Mouse (Mus musculus) cerebellum, adult 9-11 months (tissue): Measurements from ENCODE around the gene Pdhx.

Experiments used
- DNase-seq: peaks from one replicate; pipeline ENCODE4 v3.0.0; 2022

Gene Pdhx

DNA sequence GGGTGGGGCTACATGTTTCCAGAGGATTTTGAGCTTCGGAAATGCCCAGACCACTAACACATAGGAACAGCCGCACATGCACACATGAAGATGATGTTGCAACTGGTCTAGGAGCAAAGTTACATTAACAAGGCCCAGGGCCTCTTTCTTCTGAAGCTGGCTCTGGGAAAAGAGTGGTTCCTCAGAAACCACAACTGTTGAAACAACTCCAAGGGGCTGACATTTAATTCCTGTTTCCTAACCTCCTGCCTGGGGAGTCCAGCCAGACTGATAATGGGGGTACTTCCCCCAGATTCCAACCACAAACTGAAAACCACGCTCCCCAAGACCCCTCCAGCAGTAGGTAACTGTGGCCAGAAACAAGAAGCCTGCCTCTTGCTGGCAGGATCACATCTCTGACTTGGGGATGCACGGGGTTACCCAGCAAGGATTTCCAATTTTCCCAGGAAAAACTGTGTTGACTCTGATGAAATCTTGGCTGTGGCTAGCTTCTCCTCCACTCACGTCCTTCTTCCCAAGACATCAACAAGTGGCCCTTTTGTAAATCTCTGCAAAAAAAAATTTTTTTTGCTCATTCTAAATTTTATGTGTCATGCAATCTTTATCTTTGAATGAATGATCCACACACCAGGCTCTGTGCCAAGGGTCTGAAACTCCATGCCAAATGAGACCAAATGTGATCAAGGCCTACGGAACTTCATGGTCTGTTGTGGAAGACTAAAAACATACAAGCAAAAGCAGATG is 86.2 kb downstream of the Pdhx start:
- DNase-seq: no peak

DNA sequence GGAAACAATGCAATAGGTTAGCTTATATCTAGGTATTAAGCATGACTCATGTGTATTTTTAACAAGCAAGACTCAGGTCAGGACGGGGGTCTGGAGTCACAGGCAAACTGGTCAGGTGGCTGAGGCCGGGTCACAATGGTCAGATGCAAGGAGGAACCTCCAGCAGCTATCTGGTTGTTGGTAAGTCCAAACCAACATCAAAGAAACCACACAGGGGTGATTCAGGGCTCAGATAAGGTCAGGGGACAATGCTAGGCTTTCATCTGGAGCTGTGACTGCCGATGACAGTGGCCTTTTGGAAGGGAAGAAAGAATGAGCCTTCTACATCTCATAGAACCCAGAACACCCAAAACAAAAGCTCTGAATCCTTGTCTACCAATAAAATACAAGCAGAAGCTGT is 86.9 kb downstream of the Pdhx start:
- DNase-seq: no peak

DNA sequence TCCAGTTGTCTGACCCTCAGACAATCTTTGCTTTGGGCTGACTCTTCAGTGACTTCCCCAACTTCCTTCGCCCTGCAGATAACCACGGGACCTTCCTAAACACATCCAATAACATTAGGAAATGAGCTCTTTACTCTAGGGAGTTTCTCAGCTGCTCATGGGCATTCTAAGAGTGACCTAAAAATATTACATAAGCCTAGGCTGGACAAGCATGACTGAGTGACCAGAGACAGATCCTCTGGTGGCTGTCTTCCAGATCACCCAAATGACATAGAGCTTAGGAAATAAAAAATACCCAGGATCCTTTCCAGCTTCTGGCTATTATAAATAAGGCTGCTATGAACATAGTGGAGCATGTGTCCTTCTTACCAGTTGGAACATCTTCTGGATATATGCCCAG is 90.5 kb downstream of the Pdhx start:
- DNase-seq: no peak

DNA sequence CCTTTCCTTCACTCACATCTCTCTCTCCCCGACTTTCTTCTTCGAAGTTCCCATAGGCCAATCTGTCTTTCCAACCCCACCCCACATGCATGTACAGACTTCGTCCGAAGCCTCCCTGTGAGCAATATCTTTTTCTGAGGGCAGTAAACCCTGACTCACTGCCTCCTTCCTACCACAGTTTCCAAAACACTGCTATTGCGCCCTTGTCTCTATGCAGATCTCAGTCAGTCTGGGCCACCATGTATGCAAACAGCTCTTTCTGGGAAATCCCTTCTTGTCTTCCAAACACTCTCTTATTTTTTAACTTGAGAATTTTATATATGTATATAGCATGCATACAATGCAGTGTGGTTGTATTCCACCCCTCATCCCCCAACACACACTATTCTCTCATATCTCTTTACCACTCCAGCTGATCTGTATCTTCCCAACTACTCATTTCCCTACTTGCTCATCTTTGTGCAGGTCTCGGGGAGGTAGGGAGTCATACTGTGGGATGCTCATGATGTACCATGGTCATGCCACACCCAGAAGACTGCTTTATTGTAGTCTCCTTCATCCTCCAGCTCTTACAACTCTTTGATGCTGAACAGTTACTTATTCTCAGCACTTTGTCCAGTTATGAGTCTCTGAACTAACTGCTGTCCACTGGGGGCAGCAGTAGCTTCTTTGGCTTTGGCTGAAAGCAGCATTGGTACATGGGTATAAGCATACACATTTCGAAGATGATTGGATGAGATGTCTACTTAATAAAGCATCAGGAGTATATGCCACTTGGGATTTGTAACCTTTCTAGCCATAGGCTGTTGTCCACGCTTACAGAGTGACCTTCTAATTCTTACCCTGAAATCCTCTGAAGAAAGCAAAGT is 91.6 kb downstream of the Pdhx start:
- no peak for DNase-seq

DNA sequence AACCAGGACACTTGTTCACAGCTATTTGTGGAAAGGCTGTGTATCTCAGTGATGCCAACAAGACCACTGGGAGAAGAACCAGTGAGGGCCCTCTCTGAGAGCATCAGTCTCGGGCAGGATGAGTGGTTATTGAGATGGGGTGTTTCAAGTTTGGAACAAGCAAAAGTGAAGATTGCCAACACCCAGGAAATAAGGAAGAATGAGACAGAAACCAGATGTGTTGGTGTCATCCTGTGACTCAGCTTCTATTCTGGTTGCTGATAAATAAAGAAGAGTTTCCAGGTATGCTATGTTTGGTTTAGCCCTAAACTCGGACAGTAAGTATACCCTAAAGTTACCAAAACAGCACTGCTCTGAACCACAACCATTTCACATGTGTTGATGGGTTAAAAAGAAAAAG is 92.4 kb downstream of the Pdhx start:
- no peak for DNase-seq

DNA sequence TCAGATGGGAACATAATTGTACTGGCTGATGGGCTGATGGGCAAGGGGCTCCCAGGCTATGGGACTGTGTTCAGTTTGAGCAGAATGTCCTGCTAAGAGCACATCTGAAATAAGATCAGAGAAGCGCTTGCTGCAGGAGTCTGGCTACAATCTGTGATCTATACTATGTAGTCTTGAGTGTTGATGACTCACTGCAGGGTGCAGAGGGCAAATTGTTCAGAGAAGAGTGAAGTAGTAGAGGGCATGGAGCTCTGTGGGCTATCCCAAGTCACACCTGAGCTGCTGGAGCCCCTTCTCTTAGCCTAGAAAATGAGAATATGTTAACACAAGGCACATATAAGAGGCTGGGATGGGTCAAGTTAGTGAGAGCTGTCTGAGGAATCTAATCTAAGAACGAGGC is 93.8 kb downstream of the Pdhx start:
- DNase-seq: no peak

DNA sequence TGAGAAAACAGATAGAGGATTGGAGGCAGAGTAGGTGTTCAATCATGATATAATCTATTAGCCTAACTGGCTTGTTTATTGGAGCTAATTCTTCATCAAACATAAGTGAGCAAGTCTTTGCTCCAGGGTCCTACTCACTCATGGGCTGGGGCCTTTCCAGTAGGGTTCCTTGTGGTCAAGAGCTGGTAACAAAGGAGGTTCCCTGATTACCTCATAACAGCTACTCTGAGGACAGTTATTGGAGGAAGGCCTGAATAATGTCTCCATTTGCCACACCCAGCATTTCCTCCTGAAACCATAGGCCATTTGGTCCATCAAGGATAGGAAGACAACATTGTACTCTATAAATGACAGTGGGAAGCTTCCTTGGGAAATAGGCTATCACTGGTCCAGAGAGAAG is 94.2 kb downstream of the Pdhx start:
- no peak for DNase-seq

DNA sequence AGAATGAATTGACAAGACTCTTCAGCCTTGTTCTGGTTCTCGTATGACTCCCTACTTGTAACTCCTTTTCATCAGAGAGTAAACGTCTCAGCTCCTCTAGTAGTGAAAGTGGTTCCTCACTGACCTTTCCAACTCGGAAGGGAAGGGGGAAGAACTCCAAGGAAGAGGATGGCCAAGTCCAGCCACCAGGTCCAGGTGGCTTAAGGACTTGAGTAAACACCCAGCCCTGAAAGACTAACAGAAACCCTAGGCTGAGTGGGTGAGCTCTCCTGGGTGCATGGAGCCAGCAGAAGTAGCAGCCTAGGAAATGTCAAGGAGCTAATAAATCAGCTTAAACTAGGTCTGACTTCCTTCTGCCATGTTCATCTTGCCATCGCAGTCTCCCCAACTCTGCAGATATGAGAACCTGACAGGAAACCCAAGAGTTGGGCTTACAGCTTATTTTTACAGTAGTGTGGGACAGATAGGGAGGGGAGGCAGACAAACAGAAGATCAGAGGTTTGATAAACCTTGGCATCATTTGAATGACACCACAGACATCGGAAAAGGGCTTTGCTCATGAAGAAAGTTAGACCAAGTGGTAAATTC is 97.9 kb downstream of the Pdhx start:
- DNase-seq: no peak

DNA sequence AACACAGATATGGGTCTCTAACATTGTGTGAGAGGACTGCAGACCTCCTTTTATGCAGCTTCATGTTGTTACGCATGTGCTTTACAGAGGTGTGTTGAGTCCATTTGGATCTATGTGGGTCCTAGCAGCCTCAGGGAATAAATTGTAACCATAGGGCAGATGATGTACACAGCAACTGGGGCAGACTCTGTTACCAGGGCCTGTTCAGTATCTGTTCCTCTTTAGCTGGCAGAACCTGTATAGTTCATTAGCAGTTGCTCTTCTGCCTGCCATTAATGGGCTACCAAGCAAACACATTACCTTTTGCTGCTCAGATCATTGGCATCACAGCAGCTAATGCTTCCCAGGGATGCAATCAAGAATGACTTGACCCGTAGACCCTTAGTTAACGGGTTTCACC is 100.2 kb downstream of the Pdhx start:
- DNase-seq: no peak

DNA sequence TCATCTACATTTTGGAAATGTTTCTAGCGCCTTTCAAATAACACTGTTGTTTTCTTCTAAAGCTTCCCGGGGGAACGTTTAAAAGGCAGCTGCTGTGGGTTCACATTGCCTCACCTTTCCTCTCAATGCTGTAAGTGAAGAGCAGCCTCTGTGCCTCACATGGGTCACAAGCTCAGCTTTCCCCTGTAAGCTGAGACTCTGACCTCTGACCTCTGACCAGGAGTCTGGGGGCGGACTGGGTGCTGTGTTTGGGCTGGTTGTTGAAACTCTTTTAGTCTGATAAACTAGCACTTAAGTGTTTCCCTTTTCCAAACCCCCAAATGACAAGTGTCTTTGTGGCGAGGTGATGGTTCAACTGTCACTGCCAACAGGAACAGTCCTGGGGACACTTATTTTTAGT is 100.7 kb downstream of the Pdhx start:
- DNase-seq: no peak

DNA sequence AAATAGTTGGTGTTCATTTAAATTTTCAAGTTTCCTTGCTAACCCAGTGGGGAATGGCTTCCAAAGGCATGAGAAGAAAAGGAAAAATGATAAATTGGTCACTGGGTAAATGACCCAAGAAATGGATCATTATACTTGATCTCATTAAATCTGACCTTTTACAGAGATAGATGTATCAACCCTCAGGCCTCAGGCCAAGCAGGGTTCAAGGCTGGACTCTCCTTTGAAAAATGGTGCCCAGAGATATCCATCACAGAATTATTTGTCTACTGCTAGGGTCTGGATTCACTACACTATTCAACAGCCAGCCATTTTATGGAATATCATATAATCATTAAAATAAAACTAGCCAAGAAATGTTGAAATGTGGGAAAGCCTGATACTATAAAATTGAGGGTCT is 101.4 kb downstream of the Pdhx start:
- DNase-seq: no peak
